8 mouse cellular contexts compared by ENCODE assay signal in genomic region chr8:88198551-88198944, GRCm38 (mm10). TPM values are rescaled to one million over a fixed set of nuclear protein-coding genes. Genes with fewer than 3 reads are reported as not detected.
DNase-seq lines count a peak whose midpoint lies in the region; ATAC-seq and TF ChIP-seq lines count a peak whose summit lies in the region.

No protein-coding gene starts in this region.

- peak overlapping the region; percentile 91 for H3K4me3 ChIP-seq in gastrocnemius, adult 2 months
- peak overlapping the region; percentile 95 for H3K4me3 ChIP-seq in liver, embryonic 11.5 days (ENCODE audit: low read depth, low read length)
- peak overlapping the region; percentile 51 for H3K4me3 ChIP-seq in neural tube, embryonic 14.5 days (ENCODE audit: low read depth, low read length)

- intact Hi-C loops in gastrocnemius, adult 2 months (cut with DNase I) = loop anchor here (5.0 kb wide), 1 partner anchor 81 kb away; the partner anchor contains the start of gene Cnep1r1
- intact Hi-C loops in gastrocnemius, postnatal 14 days (cut with DNase I; ENCODE audit: low total_unique reads) = no loop called here
- intact Hi-C loops in heart, postnatal 14 days (cut with DNase I) = loop anchor here (5.0 kb wide), 1 partner anchor 56 kb away; no protein-coding TSS in a partner anchor

- no peak for ATAC-seq in liver, embryonic 11.5 days (replicated peaks; ENCODE audit: low FRiP score)
- no peak for ATAC-seq in neural tube, embryonic 14.5 days (ENCODE audit: low read depth)
- ATAC-seq in megakaryocyte progenitor cell, adult 5-6 weeks (replicated peaks; ENCODE audit: poor library complexity) = no peak

- no peaks in the 10 kb centered on the region; the same call in 1 of the 2 replicates for H3K36me3 ChIP-seq in liver, embryonic 11.5 days (ENCODE audit: control insufficient read depth, insufficient read depth, low read length)
- no peaks in the 10 kb centered on the region for H3K36me3 ChIP-seq in neural tube, embryonic 14.5 days (ENCODE audit: control insufficient read depth, insufficient read depth, low read length)

- WGBS in liver, embryonic 11.5 days = 2% methylated on average over 10 of the region's 10 CpGs
- WGBS in neural tube, embryonic 14.5 days = under 1% methylated on average over 10 of the region's 10 CpGs

- H3K27ac ChIP-seq in gastrocnemius, adult 2 months = peak overlapping the region; percentile 99
- H3K27ac ChIP-seq in liver, embryonic 11.5 days (ENCODE audit: low read depth, low read length) = peak overlapping the region; percentile 96
- peak overlapping the region; percentile 97 for H3K27ac ChIP-seq in neural tube, embryonic 14.5 days (ENCODE audit: low read depth, low read length)

- H3K27me3 ChIP-seq in liver, embryonic 11.5 days (replicated peaks; ENCODE audit: control insufficient read depth, insufficient read depth, low read length) = no peaks in the 10 kb centered on the region
- H3K27me3 ChIP-seq in neural tube, embryonic 14.5 days (ENCODE audit: control insufficient read depth, insufficient read depth, low read length) = no peaks in the 10 kb centered on the region

- H3K9ac ChIP-seq in liver, embryonic 11.5 days (ENCODE audit: low read depth, low read length) = peak overlapping the region; percentile 88
- peak overlapping the region; percentile 80 for H3K9ac ChIP-seq in neural tube, embryonic 14.5 days (replicated peaks; ENCODE audit: low read depth, low read length)

- no peaks in the 10 kb centered on the region for H3K9me3 ChIP-seq in liver, embryonic 11.5 days (ENCODE audit: control insufficient read depth, low read length)
- H3K9me3 ChIP-seq in neural tube, embryonic 14.5 days (ENCODE audit: control insufficient read depth, low read length) = no peaks in the 10 kb centered on the region

- peak overlapping the region; percentile 66 for H3K4me2 ChIP-seq in liver, embryonic 11.5 days
- peak overlapping the region; percentile 71 for H3K4me2 ChIP-seq in neural tube, embryonic 14.5 days (ENCODE audit: low read depth, low read length)

- no peak for DNase-seq in gastrocnemius, adult 2 months
- DNase-seq in gastrocnemius, postnatal 14 days = no peak
- peak; percentile 9 to 17 for DNase-seq in urinary bladder, adult 18-20 months (ENCODE audit: low spot score in 2 of 2)
- DNase-seq in urinary bladder, adult 2 months (ENCODE audit: low spot score) = no peak
- peak; percentile 12 to 51 for DNase-seq in heart, postnatal 14 days
- DNase-seq in liver, embryonic 11.5 days (ENCODE audit: low spot score) = no peak

- peaks cover 19% of the 10 kb centered on the region for H3K4me1 ChIP-seq in liver, embryonic 11.5 days (replicated peaks; ENCODE audit: control insufficient read depth, insufficient read depth, low read length)
- peaks cover 18% of the 10 kb centered on the region for H3K4me1 ChIP-seq in neural tube, embryonic 14.5 days (ENCODE audit: control insufficient read depth, insufficient read depth, low read length)

- TF ChIP-seq CTCF in gastrocnemius, adult 2 months (IDR thresholded peaks at IDR 0.05) = no peak

RNA-seq across cellular contexts. Expression of gene Tent4b, which starts 0.5 kb away (rescaled TPM):
- 10 to 100 TPM; 16.3 to 18.4 TPM for total RNA-seq in gastrocnemius, adult 2 months (2021)
- 10 to 100 TPM; 10.1 to 11.2 TPM for total RNA-seq in gastrocnemius, postnatal 14 days (2021)
- 17.6 and 18.9 TPM in 2 replicates for polyA plus RNA-seq in urinary bladder, adult 2 months (2012; rRNA removed)
- 10 to 100 TPM; 17.6 to 17.8 TPM for total RNA-seq in heart, postnatal 14 days (2021)
- 11.2 and 11.9 TPM in 2 replicates for polyA plus RNA-seq in liver, embryonic 11.5 days (2014; fragmentation: Nextera tagmentation; extraction: Ambion mirVana)
- 16.0 and 18.8 TPM in 2 replicates for polyA plus RNA-seq in neural tube, embryonic 14.5 days (2014; fragmentation: Nextera tagmentation; extraction: Ambion mirVana)
- total RNA-seq in megakaryocyte progenitor cell, adult 5-6 weeks (2015) = 41.2 and 44.9 TPM in 2 replicates
- total RNA-seq in megakaryocyte progenitor cell, adult 5-6 weeks (2017) = 35.7 and 44.7 TPM in 2 replicates

Comparison
In these comparisons a context has a peak if more than half of its experiments do, and no peak if none do; other contexts are left out.
1. DNase-seq: peak in urinary bladder, adult 18-20 months (2 of 2) and heart, postnatal 14 days (2 of 2); none in gastrocnemius, adult 2 months (single experiment), gastrocnemius, postnatal 14 days (single experiment), urinary bladder, adult 2 months (single experiment) and liver, embryonic 11.5 days (single experiment).
2. Peak in every context shown above with its lines, with median percentiles within 50 percentile points of each other: H3K27ac ChIP-seq and H3K4me3 ChIP-seq.